Mouse (Mus musculus) cerebellum, adult 9-10 months (tissue): Measurements from ENCODE around the gene Rag2.

Experiments used
- DNase-seq: peaks from one replicate; pipeline ENCODE4 v3.0.0; 2022

Gene Rag2

DNA sequence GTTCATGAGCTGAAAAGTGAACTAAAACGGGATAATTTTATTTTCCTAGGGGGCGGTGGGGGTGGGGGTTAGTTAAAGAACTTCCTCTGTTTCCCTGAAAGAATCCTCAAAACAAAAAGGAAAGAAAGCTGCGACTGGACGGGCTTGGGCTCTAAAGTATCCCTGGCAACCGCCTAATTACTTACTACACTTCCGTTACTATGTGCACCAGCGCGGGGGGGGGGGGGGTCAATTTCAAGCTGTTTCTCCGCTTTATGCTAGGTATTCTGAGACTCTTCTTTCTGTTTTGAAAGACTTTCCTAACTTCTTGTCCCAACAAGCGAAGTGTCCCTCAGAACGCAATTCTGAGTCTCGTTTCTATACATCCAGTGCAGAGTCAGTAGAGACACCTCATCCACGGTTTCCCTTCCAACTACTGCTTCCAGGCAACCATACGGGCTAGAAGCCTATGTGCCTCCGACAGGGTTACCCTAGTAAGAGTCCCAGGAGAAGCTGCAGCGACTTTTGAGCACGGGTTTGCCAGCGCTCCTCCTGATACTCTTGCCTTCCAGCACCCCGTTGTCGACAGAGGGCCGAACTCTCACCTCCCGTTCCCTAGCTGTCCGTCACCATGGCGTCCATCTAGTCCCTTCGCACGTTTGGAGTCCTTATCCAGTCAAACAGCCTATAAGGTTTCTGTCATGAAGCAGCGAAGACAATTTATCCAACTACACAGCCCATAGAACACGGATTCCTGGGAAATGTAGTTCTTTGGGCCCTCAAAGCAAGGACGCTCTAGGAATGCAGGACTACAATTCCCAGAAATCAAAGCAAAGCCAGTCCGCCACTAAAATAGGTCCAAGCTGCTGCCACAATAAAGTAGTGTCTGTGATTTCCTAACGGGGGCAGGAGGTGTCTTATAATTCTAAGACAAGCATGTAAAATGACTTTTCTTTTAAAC, 4.0 kb downstream of the Rag2 start:
- peak; percentile 99 for DNase-seq

DNA sequence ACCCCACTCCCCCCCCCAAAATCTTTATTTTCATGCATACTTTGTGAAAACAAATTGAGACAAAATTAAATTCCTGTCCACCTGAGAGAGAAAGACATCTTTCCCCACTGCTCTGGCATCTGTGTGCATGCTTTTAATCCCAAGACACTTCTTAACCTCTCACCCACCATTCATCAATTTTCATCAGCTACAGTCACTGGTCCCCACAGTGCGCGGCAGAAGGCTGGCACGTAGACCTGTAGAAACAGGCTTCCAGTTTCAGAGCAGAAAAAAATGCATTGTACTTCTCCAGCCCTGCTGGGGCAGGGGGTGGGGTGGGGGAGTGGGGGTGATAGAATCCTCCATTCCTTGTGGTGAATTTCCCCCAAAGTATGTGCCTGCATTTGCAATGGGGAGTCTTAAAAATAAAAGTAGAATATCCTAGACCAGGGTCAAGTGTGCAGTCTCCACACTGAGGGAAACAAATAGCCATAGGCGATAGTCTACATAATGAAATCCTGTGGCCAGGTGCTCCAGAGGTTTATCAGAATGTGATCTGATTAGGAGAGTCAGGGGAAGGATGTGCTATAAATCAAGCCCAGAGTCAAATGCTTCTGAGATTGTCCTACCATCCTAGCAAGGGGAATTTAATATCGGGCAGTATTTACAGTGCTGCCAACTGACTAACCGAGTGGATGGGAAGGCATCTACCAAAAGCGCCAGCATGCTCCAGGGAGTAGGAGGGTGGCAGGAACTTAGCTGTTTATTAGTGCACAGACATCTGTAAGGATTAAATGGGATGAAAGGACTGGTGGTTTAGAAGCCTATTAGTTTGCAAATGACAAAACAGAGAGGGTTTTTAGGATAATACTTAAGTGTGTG, 14.7 kb downstream of the Rag2 start:
- DNase-seq = no peak

DNA sequence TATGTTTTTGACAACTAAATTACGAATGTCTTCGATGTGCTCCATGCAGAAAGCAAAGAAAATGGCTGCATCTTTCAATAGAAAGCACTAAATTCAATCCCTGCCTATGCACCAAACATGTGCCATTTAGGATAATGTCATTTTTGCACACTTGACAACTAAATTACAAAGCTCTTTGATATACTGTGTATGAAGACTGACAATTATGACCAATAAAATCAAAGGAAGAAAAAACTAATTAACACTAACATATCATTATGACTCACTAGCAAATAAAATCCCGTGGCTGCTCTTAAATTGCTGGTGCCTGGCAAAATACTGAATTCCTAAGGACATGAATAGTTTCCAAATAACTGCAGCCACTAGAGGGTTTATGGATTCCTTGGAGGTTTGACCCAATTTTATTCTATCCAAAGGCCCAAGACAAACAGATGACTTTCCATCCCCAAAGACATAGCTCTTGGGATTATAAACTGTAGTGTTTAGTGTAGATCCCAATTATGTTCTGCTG, 15.4 kb downstream of the Rag2 start:
- no peak for DNase-seq

DNA sequence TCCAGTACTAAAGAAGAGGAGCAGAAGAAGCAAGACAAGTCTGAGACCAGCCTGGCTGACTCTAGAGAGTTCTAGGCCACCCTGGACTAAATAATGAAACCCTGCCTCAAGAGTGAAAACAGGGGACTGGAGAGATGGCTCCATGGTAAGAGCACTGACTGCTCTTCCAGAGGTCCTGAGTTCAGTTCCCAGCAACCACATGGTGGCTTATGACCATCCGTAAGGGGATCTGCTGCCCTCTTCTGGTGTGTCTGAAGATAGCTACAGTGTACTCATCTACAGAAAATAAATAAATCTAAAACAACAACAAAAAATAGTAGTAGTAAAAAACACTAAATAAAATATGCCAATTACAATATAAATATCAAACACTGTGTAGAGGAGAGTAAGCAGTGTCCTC, 21.3 kb downstream of the Rag2 start:
- DNase-seq = no peak

DNA sequence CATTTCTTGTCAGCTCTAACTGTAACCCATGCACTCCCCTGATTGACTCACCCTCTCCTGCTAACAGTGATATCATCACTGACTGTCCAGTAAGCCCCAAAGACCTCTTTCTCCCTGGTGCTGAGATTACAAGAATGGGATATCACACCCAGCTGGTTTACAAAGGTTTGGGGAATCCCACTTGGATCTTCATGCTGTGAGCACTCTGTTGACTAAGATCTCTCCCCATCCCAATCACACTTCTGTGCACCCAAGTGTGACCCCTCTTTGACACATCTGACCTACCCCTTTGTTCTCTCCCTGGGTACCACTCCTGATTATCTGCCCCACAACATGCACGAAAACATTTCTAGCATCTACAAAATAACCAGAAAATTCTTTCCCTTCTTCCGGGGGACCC, 23.8 kb downstream of the Rag2 start:
- no peak for DNase-seq

DNA sequence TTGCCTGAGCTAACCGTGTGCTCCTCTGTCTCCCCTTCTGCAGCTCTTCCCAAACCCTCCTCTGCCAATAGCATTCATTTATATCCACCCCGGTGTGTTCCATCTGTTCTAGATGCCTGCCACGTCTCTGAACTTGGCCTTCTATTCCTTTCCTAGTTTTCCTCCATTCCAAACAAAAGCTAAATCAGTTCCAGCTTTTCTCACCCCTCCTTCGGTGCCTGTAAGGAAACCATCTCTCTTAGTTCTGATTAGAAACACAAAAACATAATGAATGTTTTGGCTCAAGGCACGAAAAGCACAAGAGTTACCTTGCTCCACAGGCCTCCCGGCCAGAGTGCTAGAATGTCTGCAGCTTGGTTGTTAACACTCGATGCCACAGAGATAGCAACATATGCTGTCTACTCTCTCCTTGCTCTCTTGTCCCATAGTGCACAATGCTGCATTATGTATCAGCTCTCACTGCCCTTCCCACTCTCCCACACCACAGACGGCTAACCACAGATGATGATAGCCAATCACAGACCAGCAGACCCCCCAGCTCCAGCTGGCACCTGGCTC, 24.7 kb downstream of the Rag2 start, which contains the start of the genes Rag1 and B230118H07Rik:
Rag1 (minus strand) TSS at position 388 of the 558 bp plus-strand sequence.
B230118H07Rik (minus strand) TSS at position 419 of the 558 bp plus-strand sequence.
- DNase-seq = peak; percentile 93

DNA sequence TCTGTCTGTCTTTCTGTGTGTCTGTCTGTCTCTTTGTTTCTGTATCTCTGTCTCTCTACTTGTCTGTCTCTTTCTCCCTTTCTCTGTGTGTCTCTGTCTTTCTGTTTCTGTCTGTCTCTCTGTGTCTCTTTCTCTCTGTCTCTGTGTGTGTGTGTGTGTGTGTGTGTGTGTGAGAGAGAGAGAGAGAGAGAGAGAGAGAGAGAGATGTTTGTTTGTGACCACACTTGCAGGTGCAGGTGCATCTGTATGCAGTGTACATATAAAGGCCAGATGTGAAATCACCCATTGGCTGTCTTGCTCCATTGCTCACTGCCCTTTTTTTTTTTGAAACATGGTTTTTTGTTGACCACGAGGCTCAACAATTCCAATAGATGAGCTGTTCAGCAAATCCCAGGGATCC, 25.9 kb downstream of the Rag2 start:
- no peak for DNase-seq

DNA sequence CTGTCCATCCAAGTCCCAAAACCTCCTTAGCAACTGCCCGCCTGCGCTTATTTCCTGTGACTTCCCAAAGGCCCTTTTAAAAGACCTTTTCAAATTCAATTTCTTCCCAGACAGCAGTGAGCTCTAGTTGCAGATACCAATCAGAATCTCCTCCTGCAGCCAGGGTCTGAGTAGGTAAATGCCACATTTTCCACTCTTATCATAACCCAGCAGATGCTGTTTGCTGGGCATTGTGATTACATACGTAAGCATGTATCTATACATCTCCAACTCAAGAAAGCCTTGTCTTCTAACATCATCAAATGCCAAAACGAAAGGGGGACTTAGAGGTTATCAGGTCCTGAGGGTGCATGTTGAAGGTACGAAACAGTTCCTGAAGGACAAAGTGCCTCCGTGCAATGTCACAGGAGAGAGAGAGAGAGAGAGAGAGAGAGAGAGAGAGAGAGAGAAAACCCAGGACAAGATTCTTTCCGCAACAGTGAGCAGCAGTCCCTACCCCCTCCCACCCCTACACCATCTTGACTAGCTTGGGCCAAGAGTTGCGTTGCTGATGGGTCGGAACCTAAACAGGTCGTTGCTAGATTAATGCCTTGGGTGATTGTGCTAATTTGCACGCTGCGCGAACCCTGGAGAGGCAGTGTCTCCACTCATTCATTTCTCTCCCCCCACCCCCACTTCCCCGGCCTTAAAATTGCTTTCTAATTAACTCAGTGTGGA, 27.8 kb downstream of the Rag2 start:
- peak; percentile 42 for DNase-seq

DNA sequence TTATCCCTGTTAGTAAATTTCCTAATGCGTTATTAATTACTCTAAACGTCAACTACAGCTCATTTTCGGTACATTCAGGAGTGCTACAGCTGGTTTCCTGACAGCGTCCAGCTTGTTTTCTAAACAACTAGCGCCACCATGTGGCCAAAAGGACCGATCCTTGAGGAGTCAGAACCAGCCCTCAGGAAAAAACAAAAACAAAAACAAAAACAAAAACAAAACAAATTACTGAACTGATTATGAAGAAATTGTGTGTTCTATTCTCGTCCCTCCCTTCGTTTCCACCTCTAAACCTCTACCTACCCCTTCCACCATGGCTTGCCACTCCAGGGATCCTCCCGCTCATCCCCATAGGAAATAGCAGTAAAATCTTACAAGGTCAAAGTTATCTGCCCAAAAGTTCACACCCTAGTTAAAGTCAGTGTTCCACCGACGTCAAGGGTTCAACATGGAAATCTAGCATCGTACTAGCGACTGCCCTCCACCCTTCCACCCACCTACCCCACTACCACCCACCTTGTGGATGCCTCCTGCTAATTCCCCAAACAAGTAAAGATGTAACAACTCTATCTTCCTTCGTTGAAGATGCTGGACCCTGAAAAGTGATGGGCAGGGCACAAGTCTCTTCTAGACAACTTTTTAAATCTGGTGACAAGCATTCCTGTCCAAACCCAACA, 28.5 kb downstream of the Rag2 start:
- DNase-seq = peak; percentile 90

DNA sequence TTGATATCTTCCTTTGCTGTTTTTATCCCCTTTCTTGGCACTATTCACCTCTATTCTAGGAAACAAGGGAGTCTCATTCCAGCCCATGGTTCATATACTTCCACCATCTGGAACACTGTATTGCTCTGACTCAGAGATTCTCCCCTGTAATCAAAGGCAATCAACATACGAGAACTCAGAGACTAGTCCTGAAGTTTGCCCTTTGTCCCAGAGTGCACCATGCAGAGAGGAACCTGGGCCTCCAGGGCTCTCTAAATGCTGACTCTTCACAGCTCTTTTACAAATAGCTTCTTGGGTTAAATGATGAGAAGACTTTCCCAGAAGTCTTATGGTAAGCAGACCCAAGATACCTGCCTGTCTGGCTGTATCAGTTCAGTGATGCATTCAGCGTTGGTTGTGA, 36.0 kb downstream of the Rag2 start:
- DNase-seq = no peak

DNA sequence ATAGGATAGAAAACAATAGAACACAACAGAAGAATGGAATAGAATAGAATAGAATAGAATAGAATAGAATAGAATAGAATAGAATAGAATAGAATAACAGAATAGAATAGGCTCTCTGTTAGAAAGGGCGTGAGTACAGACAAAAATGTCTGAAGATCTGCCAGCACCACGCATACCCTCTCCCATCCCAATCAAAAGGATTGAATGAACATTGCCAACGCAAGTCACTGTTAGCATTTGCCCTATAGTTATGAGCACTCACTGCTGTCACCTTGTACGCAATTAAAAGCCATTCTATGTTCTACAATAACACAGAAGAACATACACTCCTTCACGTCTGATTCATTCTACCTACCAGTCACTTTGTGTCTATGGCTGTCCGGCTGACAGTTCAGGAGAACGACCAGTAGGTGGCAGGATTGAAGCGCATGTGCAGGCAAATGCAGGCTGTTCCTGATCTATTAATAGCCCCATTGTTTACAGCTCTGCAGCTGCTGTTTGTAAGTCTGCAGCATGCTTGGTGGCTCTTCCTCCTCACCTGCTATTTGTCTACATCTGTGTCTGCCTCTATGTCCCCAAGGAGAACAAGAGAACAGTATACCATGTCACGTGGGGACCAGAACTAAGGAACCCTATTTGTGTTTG, 40.7 kb downstream of the Rag2 start:
- DNase-seq = peak; percentile 87

DNA sequence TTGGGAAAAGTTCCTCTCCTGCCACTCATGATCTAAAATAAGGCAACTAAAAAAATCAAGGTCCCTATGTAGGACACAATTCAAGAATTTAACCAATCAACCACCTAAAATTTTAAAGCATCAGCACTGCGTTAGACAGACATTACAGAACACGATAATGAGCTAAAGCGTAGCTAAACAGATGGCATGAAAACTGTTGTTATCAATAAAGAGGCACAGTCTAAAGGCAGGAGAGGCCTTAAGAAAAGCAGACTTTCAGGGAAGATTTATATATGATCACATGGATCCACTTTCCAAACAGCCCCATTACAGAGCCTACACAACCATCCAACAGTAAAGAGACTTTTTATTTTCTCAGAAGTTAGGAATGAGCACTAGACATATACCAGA, 41.2 kb downstream of the Rag2 start:
- no peak for DNase-seq

DNA sequence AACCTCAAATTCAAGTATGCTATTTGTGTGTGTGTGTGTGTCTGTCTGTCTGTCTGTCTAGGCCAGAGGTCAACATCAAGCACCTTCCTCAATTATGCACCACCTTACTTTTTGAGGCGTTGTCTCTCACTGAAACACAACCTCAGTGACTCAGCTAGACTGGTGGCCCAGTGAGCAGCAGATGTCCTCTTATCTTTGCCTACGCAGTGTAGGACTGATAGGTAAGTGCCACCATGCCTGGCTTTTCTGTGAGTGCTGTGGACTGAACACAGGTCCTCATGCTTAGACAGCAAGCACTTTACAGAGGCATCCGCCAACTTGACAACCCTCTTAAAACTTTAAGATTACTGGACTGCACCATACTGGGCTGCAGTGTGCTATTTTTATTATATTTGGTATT, 44.2 kb downstream of the Rag2 start:
- DNase-seq = no peak

DNA sequence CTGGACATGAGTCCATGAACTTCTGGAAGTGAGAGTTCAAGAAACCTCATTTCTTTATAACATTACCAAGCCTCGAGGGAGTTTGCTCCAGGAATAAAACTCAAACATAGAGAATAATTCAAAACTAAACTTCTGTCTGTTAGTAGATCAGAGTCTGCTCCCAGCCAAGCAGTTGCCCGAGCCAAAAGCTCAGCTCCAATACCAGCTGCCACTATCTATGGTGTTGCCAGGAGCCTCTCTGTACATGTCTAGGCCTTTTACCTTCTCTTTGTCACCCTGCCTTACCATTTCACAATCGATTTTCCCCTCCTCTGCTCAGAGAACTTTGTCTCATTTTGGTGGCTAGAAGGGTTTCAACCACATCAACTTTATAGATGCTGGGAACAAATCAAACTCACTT, 49.0 kb downstream of the Rag2 start:
- no peak for DNase-seq

DNA sequence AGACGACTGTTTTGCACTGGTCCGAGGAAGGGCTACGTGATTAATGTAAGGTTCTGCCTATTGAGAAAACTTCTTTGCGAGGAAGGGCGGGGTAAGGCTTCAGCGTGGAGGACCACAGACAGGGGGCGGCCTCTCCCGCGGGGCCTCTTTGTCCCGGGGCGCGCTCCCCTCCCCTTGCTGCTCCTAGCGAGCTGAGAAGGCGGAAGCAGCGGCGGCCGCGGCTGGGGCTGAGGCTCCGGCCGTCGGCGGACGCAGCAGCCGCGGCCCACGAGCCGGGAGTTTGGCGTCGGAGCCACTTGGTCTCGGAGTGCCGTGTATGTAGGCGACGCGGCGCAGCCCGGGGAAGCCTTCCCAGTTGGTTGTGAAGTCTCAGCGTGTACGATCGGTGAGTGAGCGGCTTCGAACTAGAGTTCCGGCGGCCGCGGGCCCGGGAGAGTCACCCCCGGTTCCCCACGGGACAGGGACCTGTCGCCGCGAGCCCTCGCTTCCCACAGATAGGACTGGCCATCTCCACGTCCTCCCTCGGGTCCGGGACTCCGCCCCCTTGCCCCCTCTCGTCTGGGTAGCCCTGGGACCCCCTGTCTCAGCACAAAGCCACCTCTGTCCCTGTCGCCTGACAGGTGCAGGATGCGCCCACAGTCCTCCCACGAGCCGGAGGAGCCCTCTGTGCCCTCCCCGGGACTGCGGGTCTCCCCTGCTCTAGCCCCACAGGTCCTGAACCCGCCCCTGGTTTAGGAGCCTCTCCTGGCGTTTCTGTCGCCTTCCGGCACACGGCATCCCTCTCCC, 53.9 kb downstream of the Rag2 start, which contains the start of gene Traf6:
Traf6 (plus strand) TSS at position 194 of the 786 bp plus-strand sequence.
- peak; percentile 73 for DNase-seq

DNA sequence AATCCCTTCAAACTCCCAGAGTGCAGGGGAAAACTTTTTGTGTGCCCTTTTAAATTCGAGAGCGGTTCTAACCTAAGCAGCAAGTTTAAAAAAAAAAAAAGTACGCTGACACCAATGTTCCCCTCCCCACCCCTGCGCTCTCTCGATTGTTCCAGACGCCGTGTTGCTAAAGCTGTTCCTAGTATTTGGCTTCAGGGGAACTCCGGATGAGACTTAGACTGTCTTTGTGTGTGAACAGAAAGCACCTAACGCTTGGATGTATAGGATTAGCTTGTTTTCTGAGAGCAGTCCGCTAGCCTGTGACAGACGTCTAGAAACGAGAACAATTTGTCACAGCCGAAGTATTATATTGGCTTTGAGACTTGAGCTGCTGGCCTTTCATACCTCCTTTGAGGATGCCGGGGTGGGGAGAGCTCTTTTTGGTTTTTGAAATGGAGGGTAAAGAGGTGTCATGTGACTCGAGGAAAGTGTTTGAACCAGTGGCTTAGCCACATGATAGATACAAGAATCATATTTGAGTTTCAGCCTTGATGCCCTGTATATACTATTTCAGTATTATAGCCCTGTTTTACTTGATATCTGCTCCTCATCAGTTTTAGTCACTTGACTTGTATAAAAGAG, 54.8 kb downstream of the Rag2 start:
- DNase-seq = peak; percentile 22
